Mouse (Mus musculus): ENCODE data around the gene Orai1. TPM values are rescaled to one million over a fixed set of nuclear protein-coding genes. Genes with fewer than 3 reads are reported as not detected.

Orai1 gene
- total RNA-seq, 1 experiment, result 20.0 TPM

DNA sequence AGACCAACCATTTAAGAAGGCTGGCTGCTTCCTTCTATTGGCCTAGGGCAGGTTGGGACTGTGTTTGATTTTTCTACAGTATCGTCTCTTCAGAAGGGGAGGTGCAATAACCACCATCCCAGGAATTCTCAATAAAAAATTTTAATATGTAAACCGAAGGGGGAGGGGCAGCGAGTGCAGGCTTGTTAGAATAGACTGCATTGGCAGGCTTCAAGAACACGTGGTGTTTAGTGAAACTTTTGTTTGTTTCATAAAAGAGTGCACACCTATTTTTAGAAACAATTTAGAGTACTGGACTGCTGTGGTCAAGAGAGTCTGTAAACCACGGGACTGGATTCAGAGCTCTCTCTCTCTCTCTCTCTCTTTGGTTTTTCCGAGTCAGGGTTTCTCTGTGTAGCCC is 8.2 kb downstream of the Orai1 start:
- Histone ChIP-seq H3K4me1 (ENCODE audit: control insufficient read depth in 2 of 2, insufficient read depth in 2 of 2, low read length in 2 of 2, poor library complexity in 1 of 2) (peaks cover 0 to 22% of the 10 kb centered on the region in 2 experiments; a peak in 3 of 4 replicates), H3K4me3 (ENCODE audit: insufficient read depth in 1 of 2, low read depth in 1 of 2, low read length in 2 of 2, poor library complexity in 1 of 2, severe bottlenecking in 1 of 2) (no peak overlapping the region), H3K27ac (ENCODE audit: insufficient read depth, low read depth, low read length, poor library complexity, severe bottlenecking) (no peak overlapping the region), H3K9me3 (ENCODE audit: control insufficient read depth, insufficient read depth, low read depth, low read length) (no peaks in the 10 kb centered on the region), H3K9ac (ENCODE audit: insufficient read depth, low read depth, low read length, poor library complexity, severe bottlenecking) (no peak overlapping the region), H3K36me3 (ENCODE audit: control insufficient read depth, insufficient read depth, low read length, poor library complexity, severe bottlenecking) (no peaks in the 10 kb centered on the region)
- no peak for DNase-seq (ENCODE audit: low read depth, low spot score)
- in situ Hi-C loops (cut with MboI; ENCODE audit: low sequenced_read_pairs in 2 of 2, unreplicated experiment in 2 of 2), result no loop called here
- no peak for TF ChIP-seq CHD2 (IDR thresholded peaks at IDR 0.05; ENCODE audit: low read depth, low read length)
- TF ChIP-seq ZC3H11A (IDR thresholded peaks at IDR 0.05; ENCODE audit: borderline replicate concordance, low read depth, low read length), result no peak
- TF ChIP-seq HCFC1 (IDR thresholded peaks at IDR 0.05; ENCODE audit: borderline replicate concordance, insufficient read depth, low read length), result no peak
- no peak for TF ChIP-seq MAFK (IDR thresholded peaks at IDR 0.05; ENCODE audit: insufficient read depth, low read depth, low read length)
- TF ChIP-seq ZNF384 (IDR thresholded peaks at IDR 0.05; ENCODE audit: low read depth, low read length), result no peak

GRCm38 (mm10) chr5:123024312-123024711 is 9.4 kb downstream of the Orai1 start:
- no peak overlapping the region for H3K27ac ChIP-seq (ENCODE audit: insufficient read depth, low read depth, low read length, poor library complexity, severe bottlenecking)
- no peaks in the 10 kb centered on the region for H3K9me3 ChIP-seq (ENCODE audit: control insufficient read depth, insufficient read depth, low read depth, low read length)
- peaks cover 0 to 24% of the 10 kb centered on the region in 2 experiments; a peak in 3 of 4 replicates for H3K4me1 ChIP-seq (ENCODE audit: control insufficient read depth in 2 of 2, insufficient read depth in 2 of 2, low read length in 2 of 2, poor library complexity in 1 of 2)
- H3K4me3 ChIP-seq (ENCODE audit: insufficient read depth in 1 of 2, low read depth in 1 of 2, low read length in 2 of 2, poor library complexity in 1 of 2, severe bottlenecking in 1 of 2), result no peak overlapping the region
- in situ Hi-C loops (cut with MboI; ENCODE audit: low sequenced_read_pairs in 2 of 2, unreplicated experiment in 2 of 2), result no loop called here
- H3K9ac ChIP-seq (ENCODE audit: insufficient read depth, low read depth, low read length, poor library complexity, severe bottlenecking), result no peak overlapping the region
- no peaks in the 10 kb centered on the region for H3K36me3 ChIP-seq (ENCODE audit: control insufficient read depth, insufficient read depth, low read length, poor library complexity, severe bottlenecking)
- TF ChIP-seq ZNF384 (IDR thresholded peaks at IDR 0.05; ENCODE audit: low read depth, low read length), result no peak
- TF ChIP-seq ZC3H11A (IDR thresholded peaks at IDR 0.05; ENCODE audit: borderline replicate concordance, low read depth, low read length), result no peak
- no peak for TF ChIP-seq CHD2 (IDR thresholded peaks at IDR 0.05; ENCODE audit: low read depth, low read length)
- TF ChIP-seq MAFK (IDR thresholded peaks at IDR 0.05; ENCODE audit: insufficient read depth, low read depth, low read length), result no peak
- DNase-seq (ENCODE audit: low read depth, low spot score), result no peak

DNA sequence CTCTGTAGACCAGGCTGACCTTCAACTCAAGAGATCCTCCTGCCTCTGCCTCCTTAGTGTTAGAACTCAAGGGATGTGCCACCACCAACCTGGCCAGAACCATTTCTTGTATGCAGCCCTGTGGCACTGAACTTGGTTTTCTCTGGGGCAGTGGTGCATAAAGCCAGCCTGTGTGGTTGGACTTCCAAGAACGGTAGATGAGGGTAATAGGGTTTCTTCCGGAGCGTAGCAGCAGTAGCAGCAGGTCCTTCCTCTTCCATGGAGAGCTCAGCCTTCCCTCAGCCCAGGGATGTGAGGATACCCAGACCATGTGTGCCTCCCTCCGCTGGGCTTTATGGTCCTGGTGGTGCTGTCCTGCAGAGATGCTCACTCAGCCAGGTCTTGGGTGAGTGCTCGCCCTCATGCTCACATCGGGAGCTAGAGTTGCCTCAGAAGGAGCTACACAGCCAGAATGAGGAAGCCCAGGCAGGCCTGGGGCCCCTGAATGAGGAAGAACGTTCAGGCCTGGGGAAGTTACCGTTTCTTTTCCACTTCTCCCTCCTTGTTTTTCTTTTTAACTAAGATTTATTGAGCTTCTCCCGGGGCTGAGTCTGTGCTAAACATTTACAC is 10.2 kb downstream of the Orai1 start:
- TF ChIP-seq MAFK (IDR thresholded peaks at IDR 0.05; ENCODE audit: insufficient read depth, low read depth, low read length) (no peak), ZC3H11A (IDR thresholded peaks at IDR 0.05; ENCODE audit: borderline replicate concordance, low read depth, low read length) (no peak), CHD2 (IDR thresholded peaks at IDR 0.05; ENCODE audit: low read depth, low read length) (no peak), HCFC1 (IDR thresholded peaks at IDR 0.05; ENCODE audit: borderline replicate concordance, insufficient read depth, low read length) (no peak), ZNF384 (IDR thresholded peaks at IDR 0.05; ENCODE audit: low read depth, low read length) (no peak)
- Histone ChIP-seq H3K27ac (ENCODE audit: insufficient read depth, low read depth, low read length, poor library complexity, severe bottlenecking) (no peak overlapping the region), H3K36me3 (ENCODE audit: control insufficient read depth, insufficient read depth, low read length, poor library complexity, severe bottlenecking) (no peaks in the 10 kb centered on the region), H3K4me1 (ENCODE audit: control insufficient read depth in 2 of 2, insufficient read depth in 2 of 2, low read length in 2 of 2, poor library complexity in 1 of 2) (peaks cover 0 to 28% of the 10 kb centered on the region in 2 experiments; a peak in 3 of 4 replicates), H3K9me3 (ENCODE audit: control insufficient read depth, insufficient read depth, low read depth, low read length) (no peaks in the 10 kb centered on the region), H3K9ac (ENCODE audit: insufficient read depth, low read depth, low read length, poor library complexity, severe bottlenecking) (no peak overlapping the region), H3K4me3 (ENCODE audit: insufficient read depth in 1 of 2, low read depth in 1 of 2, low read length in 2 of 2, poor library complexity in 1 of 2, severe bottlenecking in 1 of 2) (no peak overlapping the region)
- in situ Hi-C loops (cut with MboI; ENCODE audit: low sequenced_read_pairs in 2 of 2, unreplicated experiment in 2 of 2), result no loop called here
- no peak for DNase-seq (ENCODE audit: low read depth, low spot score)

DNA sequence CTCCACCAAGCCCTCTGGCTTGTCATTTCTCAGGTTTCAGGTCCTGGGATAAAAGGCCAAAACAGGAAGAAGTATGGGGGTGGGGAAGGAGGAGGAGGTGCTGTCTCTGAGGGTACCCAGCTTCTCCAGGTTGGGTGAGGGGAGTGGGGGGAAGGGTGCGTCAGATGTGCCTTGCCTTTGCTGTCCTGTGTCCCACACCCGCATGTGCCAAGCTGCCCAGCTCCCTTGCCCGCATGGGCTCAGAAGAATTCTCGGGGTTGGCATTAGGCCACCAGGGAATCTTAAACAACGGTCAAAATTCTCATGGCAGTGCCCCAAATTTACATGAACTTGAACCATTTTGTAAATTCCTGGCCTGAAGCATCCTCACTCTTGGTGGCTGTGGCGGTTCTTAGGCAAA is 11.5 kb downstream of the Orai1 start:
- peaks cover 0 to 28% of the 10 kb centered on the region in 2 experiments; a peak in 3 of 4 replicates for H3K4me1 ChIP-seq (ENCODE audit: control insufficient read depth in 2 of 2, insufficient read depth in 2 of 2, low read length in 2 of 2, poor library complexity in 1 of 2)
- TF ChIP-seq CHD2 (IDR thresholded peaks at IDR 0.05; ENCODE audit: low read depth, low read length) (no peak), MAFK (IDR thresholded peaks at IDR 0.05; ENCODE audit: insufficient read depth, low read depth, low read length) (no peak), ZNF384 (IDR thresholded peaks at IDR 0.05; ENCODE audit: low read depth, low read length) (no peak), ZC3H11A (IDR thresholded peaks at IDR 0.05; ENCODE audit: borderline replicate concordance, low read depth, low read length) (no peak), HCFC1 (IDR thresholded peaks at IDR 0.05; ENCODE audit: borderline replicate concordance, insufficient read depth, low read length) (no peak)
- no peak for DNase-seq (ENCODE audit: low read depth, low spot score)
- no peak overlapping the region; the same call in 1 of the 2 replicates for H3K27ac ChIP-seq (ENCODE audit: insufficient read depth, low read depth, low read length, poor library complexity, severe bottlenecking)
- H3K4me3 ChIP-seq (ENCODE audit: insufficient read depth in 1 of 2, low read depth in 1 of 2, low read length in 2 of 2, poor library complexity in 1 of 2, severe bottlenecking in 1 of 2), result no peak overlapping the region
- no peak overlapping the region for H3K9ac ChIP-seq (ENCODE audit: insufficient read depth, low read depth, low read length, poor library complexity, severe bottlenecking)
- no peaks in the 10 kb centered on the region for H3K9me3 ChIP-seq (ENCODE audit: control insufficient read depth, insufficient read depth, low read depth, low read length)
- in situ Hi-C loops (cut with MboI; ENCODE audit: low sequenced_read_pairs in 2 of 2, unreplicated experiment in 2 of 2), result no loop called here
- H3K36me3 ChIP-seq (ENCODE audit: control insufficient read depth, insufficient read depth, low read length, poor library complexity, severe bottlenecking), result no peaks in the 10 kb centered on the region

All from ES-E14 (cell line).